Mouse (Mus musculus): ENCODE results near the gene Hoxd9. TPM values are rescaled to one million over a fixed set of nuclear protein-coding genes. Genes with fewer than 3 reads are reported as not detected.

The Hoxd9 gene
- total and polyA plus RNA-seq, 3 experiments: not detected

- Histone ChIP-seq H3K27ac (ENCODE audit: control insufficient read depth, low read depth, low read length) (no peak overlapping the region), H3K79me2 (ENCODE audit: control insufficient read depth, insufficient read depth, low read length, poor library complexity) (peaks cover 6% of the 10 kb centered on the region; the same call in 1 of the 2 replicates), H3K27me3 (ENCODE audit: control insufficient read depth in 1 of 2, insufficient read depth in 2 of 2, low read length in 2 of 2) (no peaks in the 10 kb centered on the region), H3K4me1 (ENCODE audit: control insufficient read depth in 1 of 2, insufficient read depth in 2 of 2, low read length in 2 of 2) (no peaks in the 10 kb centered on the region; a peak in 2 of 4 replicates), H3K36me3 (ENCODE audit: control insufficient read depth in 1 of 2, insufficient read depth in 2 of 2, low read length in 2 of 2) (peaks cover 0 to 2% of the 10 kb centered on the region in 2 experiments; a peak in 1 of 4 replicates), H3K4me3 (ENCODE audit: control insufficient read depth in 1 of 2, insufficient read depth in 1 of 2, low read depth in 2 of 2, low read length in 2 of 2) (no peak overlapping the region), H3K9ac (ENCODE audit: control insufficient read depth, low read depth, low read length, poor library complexity, severe bottlenecking) (no peak overlapping the region), H3K9me3 (replicated peaks; ENCODE audit: insufficient read depth, low read length) (no peaks in the 10 kb centered on the region)
- peak; percentile 68 for DNase-seq (ENCODE audit: low read depth, low spot score)
- TF ChIP-seq CTCF (IDR thresholded peaks at IDR 0.05 in 2 of 3, conservative IDR thresholded peaks at IDR 0.05 in 1 of 3; ENCODE audit: control insufficient read depth in 1 of 3, insufficient read depth in 1 of 3, low read depth in 2 of 3, low read length in 3 of 3, poor library complexity in 1 of 3, severe bottlenecking in 1 of 3) (peak; percentile 93 to 95 (median 95)), TBP (IDR thresholded peaks at IDR 0.05; ENCODE audit: low read depth, low read length) (no peak), ZC3H11A (IDR thresholded peaks at IDR 0.05; ENCODE audit: low read depth, low read length) (peak; percentile 87), ZKSCAN1 (IDR thresholded peaks at IDR 0.05; ENCODE audit: low read depth, low read length) (no peak), SMC3 (IDR thresholded peaks at IDR 0.05; ENCODE audit: low read depth, low read length) (peak; percentile 77), RAD21 (IDR thresholded peaks at IDR 0.05; ENCODE audit: low read depth, low read length) (peak; percentile 98), POLR2A (IDR thresholded peaks at IDR 0.05; ENCODE audit: control insufficient read depth in 1 of 2, insufficient read depth in 1 of 2, low read depth in 1 of 2, low read length in 2 of 2, poor library complexity in 1 of 2) (no peak), NELFE (IDR thresholded peaks at IDR 0.05; ENCODE audit: low read depth, low read length) (no peak), ZNF384 (IDR thresholded peaks at IDR 0.05; ENCODE audit: low read depth, low read length) (no peak)
Measured at GRCm38 (mm10) chr2:74701949-74702819, 4.7 kb downstream of the Hoxd9 start.

GRCm38 (mm10) chr2:74702820-74703219 lies 5.3 kb downstream of the Hoxd9 start:
- Histone ChIP-seq H3K36me3 (ENCODE audit: control insufficient read depth in 1 of 2, insufficient read depth in 2 of 2, low read length in 2 of 2) (peaks cover 0 to 2% of the 10 kb centered on the region in 2 experiments; a peak in 1 of 4 replicates), H3K4me3 (ENCODE audit: control insufficient read depth in 1 of 2, insufficient read depth in 1 of 2, low read depth in 2 of 2, low read length in 2 of 2) (no peak overlapping the region), H3K27ac (ENCODE audit: control insufficient read depth, low read depth, low read length) (no peak overlapping the region), H3K9me3 (replicated peaks; ENCODE audit: insufficient read depth, low read length) (no peaks in the 10 kb centered on the region), H3K27me3 (ENCODE audit: control insufficient read depth in 1 of 2, insufficient read depth in 2 of 2, low read length in 2 of 2) (no peaks in the 10 kb centered on the region), H3K4me1 (ENCODE audit: control insufficient read depth in 1 of 2, insufficient read depth in 2 of 2, low read length in 2 of 2) (no peaks in the 10 kb centered on the region; a peak in 2 of 4 replicates), H3K79me2 (ENCODE audit: control insufficient read depth, insufficient read depth, low read length, poor library complexity) (peaks cover 6% of the 10 kb centered on the region; the same call in 1 of the 2 replicates), H3K9ac (ENCODE audit: control insufficient read depth, low read depth, low read length, poor library complexity, severe bottlenecking) (no peak overlapping the region)
- TF ChIP-seq NELFE (IDR thresholded peaks at IDR 0.05; ENCODE audit: low read depth, low read length) (no peak), RCOR1 (IDR thresholded peaks at IDR 0.05; ENCODE audit: low read depth, low read length) (no peak), CHD1 (IDR thresholded peaks at IDR 0.05; ENCODE audit: low read depth, low read length) (no peak), GABPA (IDR thresholded peaks at IDR 0.05; ENCODE audit: low read depth, low read length) (no peak), HCFC1 (IDR thresholded peaks at IDR 0.05; ENCODE audit: low read depth, low read length) (no peak), MXI1 (IDR thresholded peaks at IDR 0.05; ENCODE audit: low read depth, low read length) (no peak), ZC3H11A (IDR thresholded peaks at IDR 0.05; ENCODE audit: low read depth, low read length) (no peak), KAT2A (conservative IDR thresholded peaks at IDR 0.05; ENCODE audit: low read depth, low read length) (no peak), MEF2A (IDR thresholded peaks at IDR 0.05; ENCODE audit: extremely low read depth, insufficient replicate concordance, low read depth, low read length, poor library complexity, severe bottlenecking) (no peak), POLR2AphosphoS5 (IDR thresholded peaks at IDR 0.05; ENCODE audit: borderline replicate concordance, low read depth, low read length) (no peak), MYC (IDR thresholded peaks at IDR 0.05; ENCODE audit: low read depth, low read length) (no peak), POLR2A (IDR thresholded peaks at IDR 0.05; ENCODE audit: control insufficient read depth in 1 of 2, insufficient read depth in 1 of 2, low read depth in 1 of 2, low read length in 2 of 2, poor library complexity in 1 of 2) (no peak), CTCF (IDR thresholded peaks at IDR 0.05 in 2 of 3, conservative IDR thresholded peaks at IDR 0.05 in 1 of 3; ENCODE audit: control insufficient read depth in 1 of 3, insufficient read depth in 1 of 3, low read depth in 2 of 3, low read length in 3 of 3, poor library complexity in 1 of 3, severe bottlenecking in 1 of 3) (no peak), MAFK (IDR thresholded peaks at IDR 0.05; ENCODE audit: borderline replicate concordance, low read depth, low read length) (no peak), ZKSCAN1 (IDR thresholded peaks at IDR 0.05; ENCODE audit: low read depth, low read length) (no peak), TAL1 (IDR thresholded peaks at IDR 0.05; ENCODE audit: low read length) (no peak), POLR2AphosphoS2 (IDR thresholded peaks at IDR 0.05; ENCODE audit: low read length) (no peak), UBTF (IDR thresholded peaks at IDR 0.05; ENCODE audit: borderline replicate concordance, insufficient read depth, low read depth, low read length) (no peak), SMC3 (IDR thresholded peaks at IDR 0.05; ENCODE audit: low read depth, low read length) (no peak), USF1 (IDR thresholded peaks at IDR 0.05; ENCODE audit: low read depth, low read length) (no peak)
- no peak for DNase-seq (ENCODE audit: low read depth, low spot score)
